Mouse (Mus musculus): ENCODE data around the gene Rgl1.

GRCm38 (mm10) chr1:152779071-152779737 is 13.1 kb upstream of the Rgl1 start:
- TF ChIP-seq POLR2A (IDR thresholded peaks at IDR 0.05; ENCODE audit: insufficient read depth, low read length) = no peak
- TF ChIP-seq CTCF (IDR thresholded peaks at IDR 0.05; ENCODE audit: low read depth, low read length) = peak; percentile 96
